Mouse (Mus musculus): ENCODE data around the gene Cryba4. TPM values are rescaled to one million over a fixed set of nuclear protein-coding genes. Genes with fewer than 3 reads are reported as not detected.

Gene Cryba4
- total and polyA plus RNA-seq, 2 experiments: 0.17 to 0.37 TPM

- no peak overlapping the region for H3K4me3 ChIP-seq (ENCODE audit: insufficient read depth, low read depth, low read length)
- H3K79me2 ChIP-seq (ENCODE audit: control insufficient read depth, insufficient read depth, low read length): no peaks in the 10 kb centered on the region
- TF ChIP-seq POLR2A (IDR thresholded peaks at IDR 0.05; ENCODE audit: extremely low read depth, insufficient read depth, low read length): no peak
- TF ChIP-seq CTCF (IDR thresholded peaks at IDR 0.05; ENCODE audit: low read depth, low read length): no peak
- no peaks in the 10 kb centered on the region for H3K36me3 ChIP-seq (ENCODE audit: control insufficient read depth, insufficient read depth, low read length)
- no peak overlapping the region for H3K27ac ChIP-seq (replicated peaks; ENCODE audit: insufficient read depth, low read depth, low read length)
- no peak overlapping the region for H3K9ac ChIP-seq (ENCODE audit: low read depth, low read length)
- no peak for DNase-seq (ENCODE audit: extremely low read depth, low read depth, low spot score)
- WGBS: 63% methylated on average over 9 of the region's 9 CpGs
- H3K27me3 ChIP-seq (ENCODE audit: control insufficient read depth, insufficient read depth, low read length): no peaks in the 10 kb centered on the region
- H3K4me1 ChIP-seq (ENCODE audit: control insufficient read depth, insufficient read depth, low read length): peaks cover 4% of the 10 kb centered on the region; the same call in 1 of the 2 replicates
Observed at GRCm38 (mm10) chr5:112237866-112238570, 14.3 kb downstream of the Cryba4 start.

- no peak for DNase-seq (ENCODE audit: extremely low read depth, low read depth, low spot score)
- Histone ChIP-seq H3K4me1 (ENCODE audit: control insufficient read depth, insufficient read depth, low read length) (no peaks in the 10 kb centered on the region), H3K27ac (replicated peaks; ENCODE audit: insufficient read depth, low read depth, low read length) (no peak overlapping the region), H3K27me3 (ENCODE audit: control insufficient read depth, insufficient read depth, low read length) (no peaks in the 10 kb centered on the region), H3K9ac (ENCODE audit: low read depth, low read length) (no peak overlapping the region), H3K36me3 (ENCODE audit: control insufficient read depth, insufficient read depth, low read length) (no peaks in the 10 kb centered on the region), H3K4me3 (ENCODE audit: insufficient read depth, low read depth, low read length) (no peak overlapping the region), H3K79me2 (ENCODE audit: control insufficient read depth, insufficient read depth, low read length) (no peaks in the 10 kb centered on the region)
- WGBS: 24% methylated on average over 16 of the region's 16 CpGs
- no peak for TF ChIP-seq CTCF (IDR thresholded peaks at IDR 0.05; ENCODE audit: low read depth, low read length)
- TF ChIP-seq POLR2A (IDR thresholded peaks at IDR 0.05; ENCODE audit: extremely low read depth, insufficient read depth, low read length): no peak
Observed at GRCm38 (mm10) chr5:112237439-112237838, 14.9 kb downstream of the Cryba4 start.

- no peak for DNase-seq (ENCODE audit: extremely low read depth, low read depth, low spot score)
- Histone ChIP-seq H3K4me3 (ENCODE audit: insufficient read depth, low read depth, low read length) (no peak overlapping the region), H3K27me3 (ENCODE audit: control insufficient read depth, insufficient read depth, low read length) (no peaks in the 10 kb centered on the region), H3K79me2 (ENCODE audit: control insufficient read depth, insufficient read depth, low read length) (no peaks in the 10 kb centered on the region), H3K36me3 (ENCODE audit: control insufficient read depth, insufficient read depth, low read length) (no peaks in the 10 kb centered on the region), H3K27ac (replicated peaks; ENCODE audit: insufficient read depth, low read depth, low read length) (no peak overlapping the region), H3K4me1 (ENCODE audit: control insufficient read depth, insufficient read depth, low read length) (no peaks in the 10 kb centered on the region), H3K9ac (ENCODE audit: low read depth, low read length) (no peak overlapping the region)
- TF ChIP-seq CTCF (IDR thresholded peaks at IDR 0.05; ENCODE audit: low read depth, low read length) (no peak), POLR2A (IDR thresholded peaks at IDR 0.05; ENCODE audit: extremely low read depth, insufficient read depth, low read length) (no peak)
- WGBS: 79% methylated on average over 2 of the region's 2 CpGs
Observed at GRCm38 (mm10) chr5:112236631-112237030, 15.7 kb downstream of the Cryba4 start.

GRCm38 (mm10) chr5:112235806-112236205 lies 16.5 kb downstream of the Cryba4 start:
- Histone ChIP-seq H3K79me2 (ENCODE audit: control insufficient read depth, insufficient read depth, low read length) (no peaks in the 10 kb centered on the region), H3K36me3 (ENCODE audit: control insufficient read depth, insufficient read depth, low read length) (no peaks in the 10 kb centered on the region), H3K27me3 (ENCODE audit: control insufficient read depth, insufficient read depth, low read length) (no peaks in the 10 kb centered on the region), H3K4me1 (ENCODE audit: control insufficient read depth, insufficient read depth, low read length) (no peaks in the 10 kb centered on the region), H3K27ac (replicated peaks; ENCODE audit: insufficient read depth, low read depth, low read length) (no peak overlapping the region), H3K4me3 (ENCODE audit: insufficient read depth, low read depth, low read length) (no peak overlapping the region), H3K9ac (ENCODE audit: low read depth, low read length) (no peak overlapping the region)
- no peak for DNase-seq (ENCODE audit: extremely low read depth, low read depth, low spot score)
- TF ChIP-seq CTCF (IDR thresholded peaks at IDR 0.05; ENCODE audit: low read depth, low read length) (no peak), POLR2A (IDR thresholded peaks at IDR 0.05; ENCODE audit: extremely low read depth, insufficient read depth, low read length) (no peak)
- 67% methylated on average over 5 of the region's 5 CpGs for WGBS

GRCm38 (mm10) chr5:112228240-112229076 lies 23.9 kb downstream of the Cryba4 start:
- Histone ChIP-seq H3K79me2 (ENCODE audit: control insufficient read depth, insufficient read depth, low read length) (no peaks in the 10 kb centered on the region), H3K9ac (ENCODE audit: low read depth, low read length) (no peak overlapping the region), H3K36me3 (ENCODE audit: control insufficient read depth, insufficient read depth, low read length) (no peaks in the 10 kb centered on the region), H3K4me1 (ENCODE audit: control insufficient read depth, insufficient read depth, low read length) (no peaks in the 10 kb centered on the region), H3K27ac (replicated peaks; ENCODE audit: insufficient read depth, low read depth, low read length) (no peak overlapping the region), H3K4me3 (ENCODE audit: insufficient read depth, low read depth, low read length) (no peak overlapping the region), H3K27me3 (ENCODE audit: control insufficient read depth, insufficient read depth, low read length) (peaks cover 20% of the 10 kb centered on the region)
- no peak for DNase-seq (ENCODE audit: extremely low read depth, low read depth, low spot score)
- no peak for TF ChIP-seq CTCF (IDR thresholded peaks at IDR 0.05; ENCODE audit: low read depth, low read length)
- TF ChIP-seq POLR2A (IDR thresholded peaks at IDR 0.05; ENCODE audit: extremely low read depth, insufficient read depth, low read length): no peak
- 5% methylated on average over 57 of the region's 57 CpGs for WGBS

- 3% methylated on average over 13 of the region's 13 CpGs for WGBS
- Histone ChIP-seq H3K27me3 (ENCODE audit: control insufficient read depth, insufficient read depth, low read length) (peaks cover 20% of the 10 kb centered on the region), H3K4me1 (ENCODE audit: control insufficient read depth, insufficient read depth, low read length) (no peaks in the 10 kb centered on the region), H3K36me3 (ENCODE audit: control insufficient read depth, insufficient read depth, low read length) (no peaks in the 10 kb centered on the region), H3K4me3 (ENCODE audit: insufficient read depth, low read depth, low read length) (no peak overlapping the region), H3K9ac (ENCODE audit: low read depth, low read length) (no peak overlapping the region), H3K79me2 (ENCODE audit: control insufficient read depth, insufficient read depth, low read length) (no peaks in the 10 kb centered on the region), H3K27ac (replicated peaks; ENCODE audit: insufficient read depth, low read depth, low read length) (no peak overlapping the region)
- DNase-seq (ENCODE audit: extremely low read depth, low read depth, low spot score): no peak
- no peak for TF ChIP-seq CTCF (IDR thresholded peaks at IDR 0.05; ENCODE audit: low read depth, low read length)
Observed at GRCm38 (mm10) chr5:112227898-112228239, 24.4 kb downstream of the Cryba4 start.
